Mouse (Mus musculus) ovary, adult 2 months (tissue): ENCODE data around the gene Map2k1. TPM values are rescaled to one million over a fixed set of nuclear protein-coding genes. Genes with fewer than 3 reads are reported as not detected.

ENCODE experiments used
- polyA plus RNA-seq: library from polyadenylated mRNA; depleted of rRNA; stranded (reverse); fragments of >200 nt; gene quantifications from 2 replicates; pipeline ENCODE4 v1.2.3, GENCODE M21; 2012; rRNA removed

The Map2k1 gene
- polyA plus RNA-seq = 44.9 and 52.7 TPM in 2 replicates

GRCm38 (mm10) chr9:64253021-64253904 is at the start of gene Map2k1:
Gene Map2k1 (minus strand): TSS chr9:64253631.

DNA sequence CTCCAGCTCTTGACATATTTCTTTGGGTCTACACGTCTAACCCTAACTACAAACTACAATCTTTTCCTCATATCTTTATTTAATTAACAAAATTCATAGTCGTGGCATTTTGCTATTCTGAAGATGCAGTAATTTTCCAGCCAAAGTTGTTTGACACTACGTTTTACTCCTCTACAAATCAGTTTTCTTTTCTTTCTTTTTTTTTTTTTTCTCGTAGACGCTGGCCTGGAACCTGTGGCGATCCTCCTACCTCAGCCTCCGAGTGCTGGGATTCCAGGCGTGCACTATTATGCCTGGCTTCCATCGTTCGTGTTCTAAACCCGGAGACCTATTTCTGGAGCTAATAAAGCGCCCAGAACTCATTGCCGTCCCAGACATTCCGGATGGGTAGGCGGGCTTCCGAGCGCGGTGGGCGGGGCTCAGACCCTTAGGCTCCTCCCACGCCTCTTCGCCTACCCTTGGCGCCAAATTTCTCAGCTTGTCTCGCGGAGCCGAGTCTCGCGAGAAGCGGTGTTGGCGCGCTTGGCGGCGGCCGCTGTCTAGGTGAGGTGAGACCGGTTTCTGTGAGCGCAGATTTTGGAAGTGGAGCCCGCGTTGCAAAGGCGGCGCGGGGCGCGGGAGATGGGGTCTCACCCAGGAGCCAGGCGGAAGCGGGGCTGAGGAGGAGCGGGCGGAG is 27.8 kb upstream of the Map2k1 start, which contains the start of gene Tipin:
Tipin (plus strand) TSS at position 477 of the 676 bp plus-strand sequence.

DNA sequence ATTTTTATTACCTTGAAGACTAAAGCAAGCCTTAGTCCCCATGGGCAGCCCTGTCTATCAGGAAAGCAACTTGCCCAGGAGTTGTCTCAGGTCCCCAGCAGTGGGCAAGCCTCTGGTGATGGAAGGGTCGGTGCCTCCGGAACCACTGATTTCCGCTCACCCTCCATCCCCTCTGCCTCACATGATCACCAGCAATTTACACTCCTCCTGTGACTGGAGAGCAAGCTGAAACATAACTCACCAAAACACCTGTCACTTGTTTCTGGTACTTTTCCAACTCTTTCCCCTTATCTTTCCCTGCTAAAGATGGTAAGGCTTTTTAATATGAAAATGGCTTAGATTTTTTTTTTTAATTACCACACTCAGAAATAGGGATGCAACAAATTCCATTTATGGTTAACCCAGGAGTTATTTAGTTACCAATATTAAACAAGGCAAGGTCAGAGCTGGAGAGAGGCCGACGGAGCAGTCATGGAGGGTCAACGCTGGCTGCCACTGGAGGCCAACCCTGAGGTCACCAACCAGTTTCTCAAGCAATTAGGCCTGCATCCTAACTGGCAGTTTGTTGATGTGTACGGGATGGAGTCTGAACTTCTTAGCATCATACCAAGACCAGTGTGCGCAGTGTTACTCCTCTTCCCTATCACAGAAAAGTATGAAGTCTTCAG is 18.5 kb downstream of the Map2k1 start, which contains the start of gene Uchl4:
Uchl4 (plus strand) TSS at position 434 of the 668 bp plus-strand sequence.

DNA sequence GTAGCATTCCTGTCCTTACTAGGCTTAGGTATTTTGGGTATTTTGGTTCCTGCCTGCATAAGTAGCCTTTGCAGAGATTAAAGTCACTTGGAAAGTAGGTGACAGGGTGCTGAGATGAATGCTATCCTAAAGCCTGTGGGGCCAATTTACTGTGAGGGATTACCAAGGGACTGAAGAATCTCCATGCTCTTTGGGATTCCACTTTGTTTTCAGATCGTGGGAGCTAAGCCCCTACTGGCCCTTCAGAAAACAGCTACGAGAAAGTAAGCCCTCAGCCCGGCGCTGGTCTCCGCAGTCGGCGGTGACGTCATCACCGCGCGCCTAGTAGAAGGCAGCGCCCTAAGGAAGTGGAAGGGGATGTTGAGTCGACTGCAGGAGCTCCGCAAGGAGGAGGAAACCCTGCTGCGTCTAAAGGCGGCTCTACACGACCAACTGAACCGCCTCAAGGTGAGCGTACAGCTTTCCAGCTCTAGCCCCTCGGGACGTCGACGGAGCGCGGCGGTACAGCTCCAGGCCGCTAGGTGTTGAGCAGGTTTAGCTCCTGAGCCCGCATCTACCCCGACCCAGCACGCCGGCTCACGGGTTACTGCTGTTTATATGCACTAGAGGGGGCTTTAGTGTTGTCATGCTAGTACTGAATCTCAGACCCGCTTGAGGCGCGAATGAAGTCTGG is 74.3 kb downstream of the Map2k1 start, which contains the start of gene Snapc5:
Snapc5 (plus strand) TSS at position 301 of the 673 bp plus-strand sequence.

DNA sequence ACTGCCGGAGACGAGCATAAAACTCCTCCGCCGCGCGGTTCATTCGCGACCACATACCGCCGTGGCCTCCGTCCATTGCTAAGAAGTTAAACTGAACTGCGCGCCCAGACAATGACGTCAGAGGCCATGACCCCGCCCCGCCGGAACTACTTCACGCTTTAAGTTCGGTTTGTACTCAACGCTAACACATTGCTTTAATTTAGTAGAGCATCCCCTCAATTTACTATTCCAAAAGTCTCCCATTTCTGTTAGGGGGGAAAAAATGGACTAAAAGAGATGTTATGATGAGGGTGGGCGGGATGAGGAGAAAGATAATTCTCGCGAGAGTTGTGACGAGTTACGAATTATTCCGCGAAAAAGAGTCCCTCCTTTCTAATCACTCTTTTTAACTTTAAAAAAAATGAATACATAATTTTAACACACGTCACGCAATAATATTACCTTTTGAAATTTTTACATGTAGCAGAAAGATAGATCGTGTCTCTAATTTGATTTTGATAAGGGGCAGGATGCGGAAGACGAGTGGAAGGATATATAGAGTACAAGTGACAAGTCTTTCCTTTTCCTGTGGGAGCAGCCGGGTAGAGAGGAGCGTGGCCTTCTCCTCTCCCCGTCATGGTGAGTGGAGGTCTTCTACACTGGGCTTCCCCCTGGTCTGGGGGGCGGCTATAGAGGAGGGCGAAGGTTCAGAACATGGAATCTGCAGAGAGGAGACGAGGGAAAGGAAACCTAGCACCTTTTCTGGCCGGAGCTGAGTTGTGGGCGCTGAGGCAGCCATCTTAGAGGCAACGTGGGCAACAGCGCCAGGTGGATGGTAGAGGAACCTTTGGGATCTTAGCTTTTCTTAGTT is 80.4 kb downstream of the Map2k1 start, which contains the start of the genes Zwilch and Rpl4:
Zwilch (minus strand) TSS at position 289 of the 850 bp plus-strand sequence.
Rpl4 (plus strand) TSS at position 560 of the 850 bp plus-strand sequence.

Other genes with a start within 250 kb of the Map2k1 start
- gene Smad6, start 231.6 kb downstream of the Map2k1 start, polyA plus RNA-seq = 45.0 and 50.4 TPM in 2 replicates
- 1.1 and 2.3 TPM in 2 replicates for gene Lctl, start 136.5 kb downstream of the Map2k1 start, polyA plus RNA-seq
- gene Zwilch, start 80.5 kb downstream of the Map2k1 start, polyA plus RNA-seq = 2.4 and 2.6 TPM in 2 replicates
- gene Rpl4, start 80.3 kb downstream of the Map2k1 start, polyA plus RNA-seq = 374 and 555 TPM in 2 replicates
- gene Snapc5, start 74.4 kb downstream of the Map2k1 start, polyA plus RNA-seq = 5.7 and 7.2 TPM in 2 replicates
- gene Uchl4, start 18.4 kb downstream of the Map2k1 start, polyA plus RNA-seq = not detected in 2 replicates
- gene Tipin, start 27.9 kb upstream of the Map2k1 start, polyA plus RNA-seq = 1.4 and 3.0 TPM in 2 replicates
- 19.6 and 43.0 TPM in 2 replicates for gene Dis3l, start 87.7 kb upstream of the Map2k1 start, polyA plus RNA-seq
- gene Megf11, start 132.0 kb upstream of the Map2k1 start, polyA plus RNA-seq = 0.92 and 0.94 TPM in 2 replicates